Mouse (Mus musculus) kidney, embryonic 16.5 days (tissue): ENCODE measurements around the gene Hyal6. TPM values are rescaled to one million over a fixed set of nuclear protein-coding genes. Genes with fewer than 3 reads are reported as not detected.
A peak's percentile ranks its signal among the peaks of the same experiment; 100 is the strongest.

Experiments used
- ATAC-seq: fragments of 200-750 bp; cut with Nextera tagmentation; 2 replicates; pipeline ENCODE4 v1.8.0; 2017; ENCODE audit warnings: moderate TSS enrichment; ENCODE audit not compliant: low FRiP score, low TSS enrichment
- H3K27ac ChIP-seq: fragments of 300-500 bp; sonication (generic); 2 replicates; pipeline ENCODE4 v1.5.1; 2014; ENCODE audit warnings: low read length
- H3K27me3 ChIP-seq: fragments of 300-500 bp; sonication (generic); 2 replicates; pipeline ENCODE4 v1.6.1; 2014; ENCODE audit warnings: low read length, control low read depth, mixed read lengths; ENCODE audit not compliant: insufficient read depth
- H3K36me3 ChIP-seq: fragments of 300-500 bp; sonication (generic); 2 replicates; pipeline ENCODE4 v1.6.1; 2014; ENCODE audit warnings: low read length, control low read depth, mixed read lengths; ENCODE audit not compliant: insufficient read depth
- H3K4me1 ChIP-seq: fragments of 300-500 bp; sonication (generic); 2 replicates; pipeline ENCODE4 v1.6.1; 2014; ENCODE audit warnings: low read length, control low read depth, mixed read lengths; ENCODE audit not compliant: insufficient read depth
- H3K4me2 ChIP-seq: fragments of 300-500 bp; sonication (generic); replicated peaks from 2 replicates; pipeline ENCODE4 v1.6.1; 2014; ENCODE audit warnings: low read depth, low read length
- H3K4me3 ChIP-seq: fragments of 300-500 bp; sonication (generic); 2 replicates; pipeline ENCODE4 v1.5.1; 2014; ENCODE audit warnings: mild to moderate bottlenecking, low read length
- H3K9ac ChIP-seq: fragments of 300-500 bp; sonication (generic); replicated peaks from 2 replicates; pipeline ENCODE4 v1.6.1; 2014; ENCODE audit warnings: low read length
- H3K9me3 ChIP-seq: fragments of 300-500 bp; sonication (generic); 2 replicates; pipeline ENCODE4 v1.6.1; 2016; ENCODE audit warnings: low read length, control low read depth
- WGBS: fragments of 180-500 bp; shearing (Covaris S2); extraction: QIAGEN DNeasy Blood & Tissue Kit; methylation state at CpG from one replicate; pipeline ENCODE4 v1.1.7; 2014; 5-methylcytosine and 5-hydroxymethylcytosine counted together
- polyA plus RNA-seq: library from polyadenylated mRNA; unstranded; fragments of >200 nt; fragmentation: Nextera tagmentation; extraction: Ambion mirVana; gene quantifications from 2 replicates; pipeline ENCODE4 v1.2.1, GENCODE M21; 2015

The Hyal6 gene
- not detected in 2 replicates for polyA plus RNA-seq

GRCm38 (mm10) chr6:24732945-24733344 lies at the start of gene Hyal6:
TSS of gene Hyal6 (plus strand) at chr6:24733245.
- Histone ChIP-seq H3K27ac (no peak within 1 kb of the TSS), H3K9ac (no peak within 1 kb of the TSS), H3K4me2 (no peak within 1 kb of the TSS), H3K27me3 (no peaks in the 10 kb centered on the region), H3K9me3 (no peaks in the 10 kb centered on the region), H3K36me3 (no peaks in the 10 kb centered on the region), H3K4me3 (no peak within 1 kb of the TSS), H3K4me1 (no peaks in the 10 kb centered on the region)
- ATAC-seq = no peak
- 86% methylated on average over 3 of the region's 3 CpGs for WGBS

- H3K4me1 ChIP-seq = no peaks in the 10 kb centered on the region
- WGBS = 62% methylated on average over 1 of the region's 1 CpGs
- no peak overlapping the region for H3K27ac ChIP-seq
- ATAC-seq = no peak
- no peak overlapping the region for H3K4me2 ChIP-seq
- H3K9ac ChIP-seq = no peak overlapping the region
- H3K27me3 ChIP-seq = no peaks in the 10 kb centered on the region
- no peak overlapping the region for H3K4me3 ChIP-seq
- H3K36me3 ChIP-seq = no peaks in the 10 kb centered on the region
- no peaks in the 10 kb centered on the region for H3K9me3 ChIP-seq
Measured at GRCm38 (mm10) chr6:24687871-24688270, 45.2 kb upstream of the Hyal6 start.

GRCm38 (mm10) chr6:24694455-24695410 lies 38.3 kb upstream of the Hyal6 start:
- Histone ChIP-seq H3K36me3 (no peaks in the 10 kb centered on the region), H3K4me1 (no peaks in the 10 kb centered on the region), H3K27ac (no peak overlapping the region), H3K9me3 (no peaks in the 10 kb centered on the region), H3K27me3 (no peaks in the 10 kb centered on the region), H3K4me2 (no peak overlapping the region), H3K9ac (no peak overlapping the region), H3K4me3 (no peak overlapping the region)
- ATAC-seq = no peak
- 78% methylated on average over 11 of the region's 11 CpGs for WGBS

GRCm38 (mm10) chr6:24696117-24696516 lies 36.9 kb upstream of the Hyal6 start:
- no peak overlapping the region for H3K4me3 ChIP-seq
- H3K4me2 ChIP-seq = no peak overlapping the region
- WGBS = 67% methylated on average over 4 of the region's 4 CpGs
- no peaks in the 10 kb centered on the region for H3K9me3 ChIP-seq
- H3K27me3 ChIP-seq = no peaks in the 10 kb centered on the region
- no peak overlapping the region for H3K9ac ChIP-seq
- no peak for ATAC-seq
- no peaks in the 10 kb centered on the region for H3K4me1 ChIP-seq
- H3K27ac ChIP-seq = no peak overlapping the region
- H3K36me3 ChIP-seq = no peaks in the 10 kb centered on the region

- no peaks in the 10 kb centered on the region for H3K9me3 ChIP-seq
- no peak overlapping the region for H3K27ac ChIP-seq
- WGBS = 93% methylated on average over 5 of the region's 5 CpGs
- H3K4me3 ChIP-seq = no peak overlapping the region
- H3K9ac ChIP-seq = no peak overlapping the region
- H3K36me3 ChIP-seq = no peaks in the 10 kb centered on the region
- no peak for ATAC-seq
- H3K4me2 ChIP-seq = no peak overlapping the region
- H3K4me1 ChIP-seq = no peaks in the 10 kb centered on the region
- no peaks in the 10 kb centered on the region for H3K27me3 ChIP-seq
Measured at GRCm38 (mm10) chr6:24697216-24697615, 35.8 kb upstream of the Hyal6 start.

- Histone ChIP-seq H3K4me2 (no peak overlapping the region), H3K9me3 (no peaks in the 10 kb centered on the region), H3K4me1 (no peaks in the 10 kb centered on the region), H3K4me3 (no peak overlapping the region), H3K9ac (no peak overlapping the region), H3K27me3 (no peaks in the 10 kb centered on the region), H3K36me3 (no peaks in the 10 kb centered on the region), H3K27ac (no peak overlapping the region)
- ATAC-seq = no peak
- 82% methylated on average over 5 of the region's 5 CpGs for WGBS
Measured at GRCm38 (mm10) chr6:24707090-24707489, 26.0 kb upstream of the Hyal6 start.

- H3K27me3 ChIP-seq = no peaks in the 10 kb centered on the region
- H3K9me3 ChIP-seq = no peaks in the 10 kb centered on the region
- no peak overlapping the region for H3K9ac ChIP-seq
- 62% methylated on average over 2 of the region's 2 CpGs for WGBS
- no peak overlapping the region for H3K4me3 ChIP-seq
- H3K4me2 ChIP-seq = no peak overlapping the region
- H3K4me1 ChIP-seq = no peaks in the 10 kb centered on the region
- no peaks in the 10 kb centered on the region for H3K36me3 ChIP-seq
- no peak overlapping the region for H3K27ac ChIP-seq
- ATAC-seq = no peak
Measured at GRCm38 (mm10) chr6:24707499-24707898, 25.5 kb upstream of the Hyal6 start.

- no peaks in the 10 kb centered on the region for H3K9me3 ChIP-seq
- H3K4me2 ChIP-seq = peak overlapping the region; percentile 21; the same call in 1 of the 2 replicates
- H3K27ac ChIP-seq = no peak overlapping the region
- WGBS = 29% methylated on average over 13 of the region's 13 CpGs
- H3K27me3 ChIP-seq = no peaks in the 10 kb centered on the region
- H3K4me3 ChIP-seq = no peak overlapping the region
- H3K4me1 ChIP-seq = no peaks in the 10 kb centered on the region
- no peak for ATAC-seq
- no peak overlapping the region for H3K9ac ChIP-seq
- H3K36me3 ChIP-seq = no peaks in the 10 kb centered on the region
Measured at GRCm38 (mm10) chr6:24721317-24722099, 11.5 kb upstream of the Hyal6 start.

GRCm38 (mm10) chr6:24728130-24728529 lies 4.9 kb upstream of the Hyal6 start:
- Histone ChIP-seq H3K27ac (no peak overlapping the region), H3K27me3 (no peaks in the 10 kb centered on the region), H3K9ac (no peak overlapping the region), H3K9me3 (no peaks in the 10 kb centered on the region), H3K36me3 (no peaks in the 10 kb centered on the region), H3K4me1 (no peaks in the 10 kb centered on the region), H3K4me3 (no peak overlapping the region), H3K4me2 (no peak overlapping the region)
- WGBS = 74% methylated on average over 1 of the region's 1 CpGs
- no peak for ATAC-seq

- Histone ChIP-seq H3K4me2 (no peak overlapping the region), H3K4me1 (no peaks in the 10 kb centered on the region), H3K9ac (no peak overlapping the region), H3K27ac (no peak overlapping the region), H3K9me3 (no peaks in the 10 kb centered on the region), H3K27me3 (no peaks in the 10 kb centered on the region), H3K36me3 (no peaks in the 10 kb centered on the region), H3K4me3 (no peak overlapping the region)
- no peak for ATAC-seq
- 87% methylated on average over 6 of the region's 6 CpGs for WGBS
Measured at GRCm38 (mm10) chr6:24734565-24734964, 1.5 kb downstream of the Hyal6 start.
